Mouse (Mus musculus) 3134 (cell line): ENCODE data around the gene Sirpb1b.
"Not testable (repeated sequence)": the region's sequence is repeated elsewhere in the genome, so short reads cannot be mapped to it uniquely, and the experiment has no call there.

Experiments used
- DNase-seq: peaks from one replicate; pipeline ENCODE4 v3.0.0-alpha.2; 2011; ENCODE audit warnings: low spot score; ENCODE audit not compliant: insufficient read length; ENCODE audit errors: extremely low read depth

Gene Sirpb1b

GRCm38 (mm10) chr3:15574887-15575286, at the start of gene Sirpb1b:
TSS of gene Sirpb1b (minus strand) at chr3:15575065.
- DNase-seq: not testable (repeated sequence)

GRCm38 (mm10) chr3:15590377-15591117, 15.7 kb upstream of the Sirpb1b start:
- not testable (repeated sequence) for DNase-seq

GRCm38 (mm10) chr3:15586665-15587064, 11.8 kb upstream of the Sirpb1b start:
- DNase-seq: not testable (repeated sequence)

- DNase-seq: no peak
These were observed 8.6 kb upstream of the Sirpb1b start for GRCm38 (mm10) chr3:15583452-15583851.

GRCm38 (mm10) chr3:15582948-15583347, 8.1 kb upstream of the Sirpb1b start:
- DNase-seq: not testable (repeated sequence)

- not testable (repeated sequence) for DNase-seq
These were observed 1.6 kb upstream of the Sirpb1b start for GRCm38 (mm10) chr3:15576466-15576865.

GRCm38 (mm10) chr3:15528589-15528988, 46.3 kb downstream of the Sirpb1b start:
- no peak for DNase-seq

- not testable (repeated sequence) for DNase-seq
These were observed 61.3 kb downstream of the Sirpb1b start for GRCm38 (mm10) chr3:15513608-15514007.

- DNase-seq: not testable (repeated sequence)
These were observed 67.0 kb downstream of the Sirpb1b start for GRCm38 (mm10) chr3:15507792-15508321.

GRCm38 (mm10) chr3:15474831-15475230, 100.0 kb downstream of the Sirpb1b start:
- DNase-seq: not testable (repeated sequence)

- DNase-seq: not testable (repeated sequence)
These were observed 104.7 kb downstream of the Sirpb1b start for GRCm38 (mm10) chr3:15470158-15470557.
